Mouse (Mus musculus) gastrocnemius, postnatal 14 days (tissue): ENCODE results near the gene Nos1. TPM values are rescaled to one million over a fixed set of nuclear protein-coding genes. Genes with fewer than 3 reads are reported as not detected.
"Not testable (repeated sequence)": the region's sequence is repeated elsewhere in the genome, so short reads cannot be mapped to it uniquely, and the experiment has no call there.

Experiments used
- DNase-seq: peaks from one replicate; pipeline ENCODE4 v3.0.0; 2021; ENCODE audit warnings: mixed read lengths
- intact Hi-C: fragments of 180-260 bp; cut with DNase I; formaldehyde crosslinking; loops from one replicate; pipeline ENCODE4 v1.15.1; 2025; ENCODE audit warnings: low total_unique reads
- total RNA-seq, 2 experiments: library from RNA; stranded (reverse); gene quantifications; 2 replicates each; pipeline ENCODE4 v1.2.3; 2021

The Nos1 gene
- total RNA-seq, 2 experiments from 2014 or later = 5.7 to 7.0 TPM

GRCm38 (mm10) chr5:117836930-117837329, 56.1 kb downstream of the Nos1 start:
- peak; percentile 64 for DNase-seq
- intact Hi-C loops = loop anchor here (5.0 kb wide), 2 partner anchors 225 to 320 kb away; no protein-coding TSS in a partner anchor

- DNase-seq = no peak
- intact Hi-C loops = loop anchor here (5.0 kb wide), 2 partner anchors 225 to 320 kb away; no protein-coding TSS in a partner anchor
Measured at GRCm38 (mm10) chr5:117837731-117838130, 56.9 kb downstream of the Nos1 start.

- intact Hi-C loops = loop anchor here (5.0 kb wide), 2 partner anchors 227 to 322 kb away; no protein-coding TSS in a partner anchor
Measured at GRCm38 (mm10) chr5:117839501-117839900, 58.7 kb downstream of the Nos1 start.

GRCm38 (mm10) chr5:117840203-117840602, 59.4 kb downstream of the Nos1 start:
- no peak for DNase-seq
- intact Hi-C loops = no loop called here

More at GRCm38 (mm10) chr5:117839501-117839900, 58.7 kb downstream of the Nos1 start:
- no peak for DNase-seq

GRCm38 (mm10) chr5:117840988-117841387, 60.2 kb downstream of the Nos1 start:
- intact Hi-C loops = no loop called here
- no peak for DNase-seq

- intact Hi-C loops = no loop called here
- peak; percentile 72 for DNase-seq
Measured at GRCm38 (mm10) chr5:117841651-117842347, 61.0 kb downstream of the Nos1 start.

- DNase-seq = no peak
- intact Hi-C loops = no loop called here
Measured at GRCm38 (mm10) chr5:117842699-117843098, 61.9 kb downstream of the Nos1 start.

GRCm38 (mm10) chr5:117844611-117845010, 63.8 kb downstream of the Nos1 start:
- DNase-seq = no peak
- intact Hi-C loops = no loop called here

GRCm38 (mm10) chr5:117850474-117850873, 69.6 kb downstream of the Nos1 start:
- intact Hi-C loops = no loop called here

GRCm38 (mm10) chr5:117853741-117854140, 72.9 kb downstream of the Nos1 start:
- DNase-seq = no peak
- intact Hi-C loops = no loop called here

More at GRCm38 (mm10) chr5:117850474-117850873, 69.6 kb downstream of the Nos1 start:
- no peak for DNase-seq

- intact Hi-C loops = no loop called here
- DNase-seq = no peak
Measured at GRCm38 (mm10) chr5:117864588-117865300, 83.9 kb downstream of the Nos1 start.

- intact Hi-C loops = no loop called here
- DNase-seq = no peak
Measured at GRCm38 (mm10) chr5:117865876-117866275, 85.0 kb downstream of the Nos1 start.

GRCm38 (mm10) chr5:117871614-117872013, 90.8 kb downstream of the Nos1 start:
- DNase-seq = no peak
- intact Hi-C loops = no loop called here

GRCm38 (mm10) chr5:117873807-117874206, 93.0 kb downstream of the Nos1 start:
- intact Hi-C loops = no loop called here
- peak; percentile 58 for DNase-seq

- intact Hi-C loops = no loop called here
- no peak for DNase-seq
Measured at GRCm38 (mm10) chr5:117874236-117874635, 93.4 kb downstream of the Nos1 start.

- no peak for DNase-seq
- intact Hi-C loops = no loop called here
Measured at GRCm38 (mm10) chr5:117879136-117879535, 98.3 kb downstream of the Nos1 start.

- intact Hi-C loops = no loop called here
- no peak for DNase-seq
Measured at GRCm38 (mm10) chr5:117880916-117881555, 100.2 kb downstream of the Nos1 start.

GRCm38 (mm10) chr5:117882411-117882810, 101.6 kb downstream of the Nos1 start:
- DNase-seq, intact Hi-C loops: not testable (repeated sequence)

- no peak for DNase-seq
- intact Hi-C loops = no loop called here
Measured at GRCm38 (mm10) chr5:117884991-117885390, 104.2 kb downstream of the Nos1 start.

- intact Hi-C loops = no loop called here
- no peak for DNase-seq
Measured at GRCm38 (mm10) chr5:117888126-117888525, 107.3 kb downstream of the Nos1 start.
